Mouse (Mus musculus): ENCODE measurements around the gene 6030468B19Rik. TPM values are rescaled to one million over a fixed set of nuclear protein-coding genes. Genes with fewer than 3 reads are reported as not detected.

6030468B19Rik gene
- total RNA-seq, 2 experiments from 2014 or later, result not detected

DNA sequence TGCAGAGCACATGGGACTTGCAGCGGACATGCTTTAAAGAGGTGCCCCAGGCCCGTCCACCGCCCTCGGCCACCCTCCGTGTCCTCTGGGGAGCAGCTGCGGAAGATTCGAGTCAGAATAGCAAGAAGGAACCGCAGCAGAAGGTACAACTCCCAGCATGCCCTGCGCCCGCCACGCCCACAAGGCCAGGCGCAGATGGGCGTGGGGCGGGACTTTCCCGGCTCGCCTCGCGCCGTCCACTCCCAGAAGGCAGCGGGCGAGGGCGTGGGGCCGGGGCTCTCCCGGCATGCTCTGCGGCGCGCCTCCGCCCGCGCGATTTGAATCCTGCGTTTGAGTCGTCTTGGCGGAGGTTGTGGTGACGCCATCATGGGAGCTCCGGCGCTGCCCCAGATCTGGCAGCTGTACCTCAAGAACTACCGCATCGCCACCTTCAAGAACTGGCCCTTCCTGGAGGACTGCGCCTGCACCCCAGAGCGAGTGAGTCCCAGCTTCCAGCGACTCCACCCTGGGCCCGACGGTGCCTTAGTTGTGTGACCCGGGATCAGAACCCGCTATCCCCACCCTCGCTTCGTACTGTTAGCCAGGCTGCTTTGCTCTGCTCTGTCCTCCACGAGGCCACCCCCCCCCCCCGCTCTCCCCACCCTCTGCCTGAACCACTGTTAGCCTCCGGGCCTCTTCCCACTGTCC, 51.7 kb downstream of the 6030468B19Rik start, which contains the start of gene Birc5:
Birc5 (plus strand) TSS at position 267 of the 687 bp plus-strand sequence.
- ATAC-seq (replicated peaks; ENCODE audit: poor library complexity, severe bottlenecking), result peak; percentile 98

DNA sequence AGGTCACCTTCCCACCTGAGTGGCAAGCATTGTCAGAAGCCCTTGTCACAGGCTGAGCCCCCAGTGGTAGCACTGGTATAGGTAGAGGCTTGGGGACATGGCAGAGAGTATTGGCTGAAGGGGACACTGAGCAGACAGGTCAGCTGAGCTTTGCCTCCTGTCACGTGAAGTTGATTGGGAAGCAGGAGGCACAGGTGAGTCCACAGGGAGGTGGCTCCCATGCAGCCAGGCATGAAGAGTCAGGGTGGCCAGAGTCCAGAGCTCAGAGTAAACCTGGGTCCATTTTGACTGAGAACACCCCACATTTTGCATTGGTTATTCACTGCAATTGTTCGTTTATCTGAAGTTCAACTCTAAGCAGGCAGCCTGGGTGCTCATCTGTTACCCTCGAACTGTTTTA, 55.4 kb downstream of the 6030468B19Rik start:
- no peak for ATAC-seq (replicated peaks; ENCODE audit: poor library complexity, severe bottlenecking)

DNA sequence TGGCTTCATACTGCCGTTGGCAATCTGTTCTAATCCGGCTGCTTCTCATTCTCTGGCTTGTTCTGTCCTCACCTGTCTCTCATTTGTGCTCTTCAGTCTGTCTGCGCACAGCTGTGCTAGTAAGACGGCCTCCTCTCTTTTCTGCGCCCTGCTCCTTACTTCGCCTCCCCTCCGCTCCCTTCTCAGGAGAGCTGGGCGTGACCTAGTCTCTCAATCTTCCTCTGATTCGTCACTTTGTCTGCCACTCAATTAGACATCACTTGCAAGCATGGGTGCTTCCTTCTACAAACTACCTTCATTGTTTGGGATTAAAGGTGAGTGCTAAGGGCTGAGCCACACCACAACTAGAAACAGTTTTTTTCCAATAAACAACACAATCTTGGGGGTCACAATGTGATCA, 56.8 kb downstream of the 6030468B19Rik start:
- no peak for ATAC-seq (replicated peaks; ENCODE audit: poor library complexity, severe bottlenecking)

DNA sequence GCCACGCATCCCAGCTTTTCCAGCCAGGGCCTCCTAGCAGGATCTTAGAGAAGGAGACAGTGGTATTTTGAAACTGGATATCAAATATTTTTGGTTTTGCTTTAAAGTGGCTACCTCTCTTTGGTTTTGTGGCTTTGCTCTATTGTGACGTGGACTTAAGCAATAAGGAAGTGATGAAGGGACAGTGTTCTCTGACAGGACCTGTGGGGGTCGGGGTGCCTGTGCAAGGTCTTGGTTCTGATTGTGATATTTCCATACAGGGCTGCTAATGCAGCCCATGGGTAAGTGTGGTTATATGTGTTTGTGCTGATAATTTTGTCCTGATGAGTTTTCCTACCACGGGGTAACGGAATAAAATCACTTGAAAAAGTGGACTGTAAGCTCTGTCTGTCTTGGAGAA, 57.9 kb downstream of the 6030468B19Rik start:
- ATAC-seq (replicated peaks; ENCODE audit: poor library complexity, severe bottlenecking), result peak; percentile 72

DNA sequence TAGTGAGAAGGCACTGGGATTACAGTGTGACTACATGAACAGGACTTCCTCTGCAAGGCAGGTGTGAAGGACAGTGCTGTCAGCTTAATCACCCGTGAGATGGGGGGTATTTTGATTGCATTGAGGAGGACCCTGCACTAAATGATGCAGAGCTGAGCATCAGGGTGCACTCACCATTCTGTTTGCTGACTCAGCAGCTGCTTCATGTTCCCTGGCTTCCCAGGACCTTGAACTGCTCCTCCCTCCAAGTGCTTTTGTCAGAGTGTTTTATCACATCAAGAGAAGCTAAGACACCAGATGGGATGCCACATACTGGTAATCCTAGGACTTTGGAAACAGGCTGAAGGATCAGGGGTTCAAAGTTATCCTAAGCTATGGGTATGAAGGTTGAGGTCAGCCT, 58.5 kb downstream of the 6030468B19Rik start:
- ATAC-seq (replicated peaks; ENCODE audit: poor library complexity, severe bottlenecking), result no peak

Other genes with a start within 250 kb of the 6030468B19Rik start
- gene Tnrc6c, start 143.4 kb upstream of the 6030468B19Rik start, total RNA-seq (2014; fragmentation: Nextera tagmentation), result 21.9 and 24.4 TPM in 2 replicates
- gene Tnrc6c, start 143.4 kb upstream of the 6030468B19Rik start, total RNA-seq (2017), result 22.7 and 23.5 TPM in 2 replicates
- 1.5 and 3.6 TPM in 2 replicates for gene Tmc8, start 15.6 kb upstream of the 6030468B19Rik start, total RNA-seq (2014; fragmentation: Nextera tagmentation)
- 0.95 and 1.8 TPM in 2 replicates for gene Tmc8, start 15.6 kb upstream of the 6030468B19Rik start, total RNA-seq (2017)
- gene Tmc6, start 15.5 kb upstream of the 6030468B19Rik start, total RNA-seq (2014; fragmentation: Nextera tagmentation), result 32.7 and 71.6 TPM in 2 replicates
- 12.6 and 20.6 TPM in 2 replicates for gene Tmc6, start 15.5 kb upstream of the 6030468B19Rik start, total RNA-seq (2017)
- 0.53 and 0.99 TPM in 2 replicates for gene Gm20708, start 12.0 kb downstream of the 6030468B19Rik start, total RNA-seq (2014; fragmentation: Nextera tagmentation)
- 0.30 TPM in 1 of 2 replicates, not detected in the other for gene Gm20708, start 12.0 kb downstream of the 6030468B19Rik start, total RNA-seq (2017)
- 225 and 281 TPM in 2 replicates for gene Syngr2, start 12.0 kb downstream of the 6030468B19Rik start, total RNA-seq (2014; fragmentation: Nextera tagmentation)
- gene Syngr2, start 12.0 kb downstream of the 6030468B19Rik start, total RNA-seq (2017), result 152 and 176 TPM in 2 replicates
- gene Afmid, start 28.3 kb downstream of the 6030468B19Rik start, total RNA-seq (2014; fragmentation: Nextera tagmentation), result 7.5 and 9.0 TPM in 2 replicates
- 1.4 and 1.9 TPM in 2 replicates for gene Afmid, start 28.3 kb downstream of the 6030468B19Rik start, total RNA-seq (2017)
- 198 and 208 TPM in 2 replicates for gene Tk1, start 28.4 kb downstream of the 6030468B19Rik start, total RNA-seq (2014; fragmentation: Nextera tagmentation)
- 90.8 and 105 TPM in 2 replicates for gene Tk1, start 28.4 kb downstream of the 6030468B19Rik start, total RNA-seq (2017)
- 93.9 and 128 TPM in 2 replicates for gene Birc5, start 51.6 kb downstream of the 6030468B19Rik start, total RNA-seq (2014; fragmentation: Nextera tagmentation)
- gene Birc5, start 51.6 kb downstream of the 6030468B19Rik start, total RNA-seq (2017), result 200 and 221 TPM in 2 replicates
- not detected in 2 replicates for gene Tmem235, start 63.1 kb downstream of the 6030468B19Rik start, total RNA-seq (2014; fragmentation: Nextera tagmentation)
- gene Tmem235, start 63.1 kb downstream of the 6030468B19Rik start, total RNA-seq (2017), result not detected in 2 replicates
- 1.2 and 6.5 TPM in 2 replicates for gene Tha1, start 75.8 kb downstream of the 6030468B19Rik start, total RNA-seq (2014; fragmentation: Nextera tagmentation)
- gene Tha1, start 75.8 kb downstream of the 6030468B19Rik start, total RNA-seq (2017), result 0.10 and 2.9 TPM in 2 replicates
- gene Socs3, start 172.4 kb downstream of the 6030468B19Rik start, total RNA-seq (2014; fragmentation: Nextera tagmentation), result 0.41 TPM in 1 of 2 replicates, not detected in the other
- gene Socs3, start 172.4 kb downstream of the 6030468B19Rik start, total RNA-seq (2017), result 2.0 and 2.2 TPM in 2 replicates
- gene Pgs1, start 188.6 kb downstream of the 6030468B19Rik start, total RNA-seq (2014; fragmentation: Nextera tagmentation), result 43.1 and 44.5 TPM in 2 replicates
- 18.8 and 23.3 TPM in 2 replicates for gene Pgs1, start 188.6 kb downstream of the 6030468B19Rik start, total RNA-seq (2017)